Mouse (Mus musculus): ENCODE measurements around the gene Ppp6r2.

Gene Ppp6r2

DNA sequence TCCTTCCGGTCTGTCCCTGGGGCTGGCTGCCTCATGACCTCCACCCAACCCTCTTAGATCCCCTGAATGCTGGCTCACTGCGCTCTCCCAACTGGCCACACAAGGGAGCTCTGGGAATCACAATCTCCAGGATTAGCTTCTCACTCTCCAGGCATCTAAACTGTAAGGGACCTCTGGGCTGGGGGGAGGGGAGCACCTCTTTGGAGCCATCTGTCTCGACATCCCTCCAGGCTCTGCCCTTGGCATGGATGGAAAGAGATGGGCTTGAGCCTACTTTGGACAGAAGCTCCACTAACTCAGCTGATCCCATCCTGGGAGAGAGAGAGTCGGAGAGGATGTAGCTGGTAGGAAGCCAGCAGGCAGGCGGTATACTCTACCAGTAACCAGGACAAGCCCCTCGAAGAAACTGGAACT, 29.0 kb upstream of the Ppp6r2 start:
- peak; percentile 70 for DNase-seq (ENCODE audit: low read depth)

- no peak for DNase-seq (ENCODE audit: low read depth)
These were observed 28.5 kb upstream of the Ppp6r2 start for GRCm38 (mm10) chr15:89182842-89183241.

DNA sequence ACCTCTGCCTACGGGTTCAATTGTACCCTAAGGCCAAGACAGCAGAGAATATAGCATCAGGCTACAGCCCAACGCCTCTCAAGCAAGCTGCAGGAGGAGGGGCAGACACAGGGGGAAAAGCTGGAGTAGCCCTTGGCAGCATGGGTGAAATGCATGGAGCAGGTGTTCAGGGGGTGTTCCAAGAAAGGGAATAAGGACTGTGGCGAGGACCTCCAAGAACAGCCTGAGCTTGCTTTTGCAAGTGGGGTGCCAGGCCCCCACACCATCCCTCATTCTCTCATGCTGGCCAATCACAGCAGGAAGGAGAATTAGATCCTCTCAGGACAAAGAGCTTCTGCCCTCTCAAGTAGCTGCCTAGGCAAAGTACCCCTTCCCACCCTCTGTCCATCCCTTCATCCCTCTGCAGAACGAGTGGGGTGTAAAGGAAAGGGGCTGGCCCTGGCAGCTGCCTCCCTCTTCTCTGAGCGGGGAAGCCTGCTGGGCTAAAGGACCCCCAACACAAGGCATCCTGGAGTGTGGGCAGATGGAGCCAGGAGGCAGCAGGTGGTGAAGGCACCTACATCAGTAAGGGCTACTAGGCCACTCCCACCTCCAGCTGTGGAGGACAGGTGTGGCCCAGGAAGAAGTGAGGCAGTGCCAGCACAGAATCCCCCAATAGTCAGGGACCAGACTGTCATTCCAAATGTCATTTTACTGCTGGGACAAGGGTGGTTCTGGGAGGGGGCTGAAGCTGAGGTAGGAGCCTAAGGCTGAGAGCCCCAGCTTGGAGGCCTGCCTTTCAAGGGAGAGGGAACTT, 27.0 kb upstream of the Ppp6r2 start:
- no peak for DNase-seq (ENCODE audit: low read depth)

- DNase-seq (ENCODE audit: low read depth) = no peak
These were observed 26.5 kb upstream of the Ppp6r2 start for GRCm38 (mm10) chr15:89184937-89185227.

- DNase-seq (ENCODE audit: low read depth) = peak; percentile 13
These were observed 16.1 kb upstream of the Ppp6r2 start for GRCm38 (mm10) chr15:89195261-89195681.

- DNase-seq (ENCODE audit: low read depth) = peak; percentile 92
These were observed 15.6 kb upstream of the Ppp6r2 start for GRCm38 (mm10) chr15:89195690-89196312.

DNA sequence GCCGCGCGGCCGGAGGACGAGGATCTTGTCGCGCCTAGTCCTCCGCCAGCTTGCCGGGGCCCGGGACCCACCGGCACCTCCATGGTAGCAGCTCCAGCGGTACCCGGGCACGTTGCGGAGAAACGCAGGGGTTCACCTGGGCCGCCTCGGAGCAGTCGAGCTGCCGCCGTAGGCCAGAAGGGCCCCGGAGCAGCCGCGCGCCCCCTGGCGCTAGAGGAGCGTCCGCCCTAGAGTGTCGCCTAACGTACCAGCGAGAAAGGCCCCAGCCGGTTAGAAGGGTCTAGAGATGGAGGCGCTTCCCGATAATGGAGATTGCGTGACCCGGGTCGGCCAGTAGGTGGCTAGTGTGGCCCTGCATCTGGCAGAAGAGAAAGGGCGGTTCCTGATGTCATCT, 15.0 kb upstream of the Ppp6r2 start, which contains the start of gene Dennd6b:
Gene Dennd6b, minus strand, starts transcription at position 184 of the 394 bp plus-strand sequence.
- peak; percentile 97 for DNase-seq (ENCODE audit: low read depth)

GRCm38 (mm10) chr15:89197056-89197455, 14.3 kb upstream of the Ppp6r2 start:
- DNase-seq (ENCODE audit: low read depth) = no peak

DNA sequence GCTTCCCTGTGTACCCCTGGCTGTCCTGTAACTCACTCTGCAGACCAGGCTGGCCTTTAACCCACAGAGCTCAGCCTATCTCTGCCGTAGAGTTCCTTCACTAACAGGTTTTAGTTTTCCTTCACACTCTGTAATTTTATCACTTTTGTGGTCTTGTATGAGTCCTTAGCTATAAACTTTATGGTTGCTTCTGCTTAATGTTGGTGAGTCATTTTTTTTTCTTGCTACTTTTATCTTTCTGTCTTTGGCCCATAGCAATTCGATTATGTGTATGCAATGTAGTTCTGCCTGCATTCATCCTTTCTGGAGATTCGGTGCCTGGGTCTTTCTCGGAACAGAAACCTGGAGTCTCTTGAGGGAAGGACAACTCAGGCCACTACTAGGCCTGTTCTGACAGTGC, 3.9 kb upstream of the Ppp6r2 start:
- no peak for DNase-seq (ENCODE audit: low read depth)

- peak; percentile 93 for DNase-seq (ENCODE audit: low read depth)
These were observed 1.2 kb upstream of the Ppp6r2 start for GRCm38 (mm10) chr15:89209886-89210761.

DNA sequence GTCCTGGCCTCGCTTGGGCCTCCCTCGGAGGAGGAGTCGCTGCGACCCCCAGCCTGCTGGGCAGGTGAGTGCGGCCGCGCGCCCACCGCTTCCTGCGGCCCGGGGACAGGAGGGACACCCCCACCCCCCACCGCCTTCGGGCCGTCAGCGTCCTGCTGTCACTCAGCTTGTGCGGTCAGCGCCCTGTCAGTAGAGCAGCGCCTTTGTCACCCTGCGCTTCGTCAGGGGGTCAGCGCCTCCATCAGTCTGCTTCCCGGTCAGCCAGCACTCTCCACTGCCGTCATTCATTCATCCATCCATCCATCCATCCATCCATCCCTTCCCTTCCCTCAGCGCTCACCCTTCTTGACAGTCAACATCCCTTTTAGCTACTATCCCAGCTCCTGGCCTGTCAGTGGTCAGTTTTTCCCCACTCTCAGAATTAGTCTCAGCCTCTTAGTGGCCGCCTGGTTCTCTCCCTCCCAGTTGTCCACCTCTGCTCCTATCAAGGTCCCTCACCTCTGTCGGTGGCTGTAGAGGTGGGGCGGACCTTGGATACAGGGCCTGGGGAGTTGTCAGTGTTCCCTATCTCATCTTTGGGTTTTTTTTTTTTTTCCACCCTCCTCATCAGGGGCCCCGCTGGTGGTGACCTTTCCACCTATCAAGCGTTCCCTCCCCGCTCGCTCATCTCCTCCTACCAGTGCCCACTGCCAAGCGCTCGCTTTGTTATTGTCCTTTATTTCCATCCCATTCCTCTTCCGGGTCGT, 536 bp downstream of the Ppp6r2 start:
- peak; percentile 48 for DNase-seq (ENCODE audit: low read depth)

DNA sequence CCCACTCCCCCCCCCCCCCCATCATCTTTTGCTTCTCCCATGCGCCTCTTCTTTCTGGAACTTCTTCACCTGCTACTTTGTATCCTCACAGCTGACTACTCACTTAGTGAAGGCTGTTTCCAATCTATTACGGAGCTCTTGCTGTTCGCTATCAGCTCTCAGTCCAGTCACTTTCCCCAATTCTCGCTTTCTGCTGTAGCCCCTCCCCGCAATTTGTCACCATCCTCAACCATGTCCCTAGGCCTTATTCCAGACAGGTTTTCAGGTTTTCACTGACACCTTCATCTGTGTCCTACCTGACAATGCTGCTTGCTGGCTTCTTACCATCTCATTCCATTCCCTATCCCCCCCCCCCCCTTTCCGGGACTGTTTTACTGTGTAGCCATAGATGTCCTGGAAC, 1.1 kb downstream of the Ppp6r2 start:
- no peak for DNase-seq (ENCODE audit: low read depth)

DNA sequence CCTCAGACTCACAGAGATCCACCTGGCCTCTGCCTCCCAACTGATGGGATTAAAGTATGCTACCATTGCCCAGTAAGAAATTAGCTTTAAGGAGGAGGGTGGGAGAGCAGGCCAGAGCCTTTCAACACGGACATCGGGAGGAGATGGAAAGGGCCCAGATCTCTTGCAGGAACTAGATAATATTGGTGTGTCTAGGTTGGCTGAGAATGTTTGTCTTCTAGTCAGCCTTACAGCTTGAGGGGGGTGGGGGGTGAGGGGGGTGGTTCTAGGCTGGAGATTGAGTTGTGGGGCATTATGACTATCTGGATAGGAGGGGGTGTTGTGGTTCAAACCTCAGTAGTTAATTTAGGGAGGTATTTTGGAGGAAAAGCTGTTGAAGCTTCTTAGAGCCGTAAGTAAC, 2.2 kb downstream of the Ppp6r2 start:
- DNase-seq (ENCODE audit: low read depth) = no peak

GRCm38 (mm10) chr15:89214953-89215352, 3.6 kb downstream of the Ppp6r2 start:
- no peak for DNase-seq (ENCODE audit: low read depth)

- DNase-seq (ENCODE audit: low read depth) = no peak
These were observed 4.4 kb downstream of the Ppp6r2 start for GRCm38 (mm10) chr15:89215611-89216233.

GRCm38 (mm10) chr15:89233586-89233985, 22.2 kb downstream of the Ppp6r2 start:
- DNase-seq (ENCODE audit: low read depth) = peak; percentile 65

DNA sequence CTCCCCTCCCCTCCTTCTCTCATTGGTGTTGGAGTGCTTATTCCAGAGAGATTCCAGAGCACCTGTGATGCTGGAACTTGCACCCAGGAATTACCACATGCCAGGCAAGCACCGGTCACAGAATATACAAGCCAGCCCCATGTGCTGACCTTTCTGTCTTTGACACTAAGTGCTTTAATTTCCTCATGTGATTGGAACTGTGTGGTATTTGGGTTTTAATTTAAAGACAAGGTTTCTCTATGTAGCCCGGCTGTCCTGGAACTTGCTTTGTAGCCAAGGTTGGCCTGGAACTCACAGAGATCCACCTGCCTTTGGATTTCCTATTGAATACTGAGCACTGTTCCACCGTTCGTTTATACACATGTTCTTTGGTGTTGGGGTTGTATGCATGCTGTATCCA, 22.7 kb downstream of the Ppp6r2 start:
- no peak for DNase-seq (ENCODE audit: low read depth)

- peak; percentile 71 for DNase-seq (ENCODE audit: low read depth)
These were observed 28.5 kb downstream of the Ppp6r2 start for GRCm38 (mm10) chr15:89239751-89240392.

- DNase-seq (ENCODE audit: low read depth) = peak; percentile 70
These were observed 29.7 kb downstream of the Ppp6r2 start for GRCm38 (mm10) chr15:89241025-89241424.

- DNase-seq (ENCODE audit: low read depth) = peak; percentile 34
These were observed 37.7 kb downstream of the Ppp6r2 start for GRCm38 (mm10) chr15:89249063-89249462.

DNA sequence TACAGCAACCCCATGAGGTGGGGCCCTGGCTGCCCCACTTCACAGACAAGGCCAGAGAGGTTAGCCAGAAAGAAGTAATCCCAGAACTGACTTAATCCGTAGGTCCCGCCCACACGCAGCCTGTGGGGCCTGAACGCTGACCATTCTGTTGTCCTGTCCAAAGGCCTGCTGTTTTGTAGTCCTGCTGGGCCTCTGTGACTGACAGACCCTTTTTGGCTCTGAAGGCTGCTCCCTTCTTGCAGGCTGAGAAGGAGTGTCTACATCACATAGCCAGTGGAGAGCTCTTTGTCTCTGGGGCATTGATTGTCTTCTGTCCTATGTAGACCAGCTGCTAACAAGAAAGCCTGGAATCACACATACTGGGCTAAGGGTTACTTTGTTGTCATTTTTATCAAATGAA, 44.0 kb downstream of the Ppp6r2 start:
- DNase-seq (ENCODE audit: low read depth) = no peak

Data from 416B (cell line).